Mouse (Mus musculus) neural tube, embryonic 11.5 days (tissue): ENCODE data around the gene C130032M10Rik. TPM values are rescaled to one million over a fixed set of nuclear protein-coding genes. Genes with fewer than 3 reads are reported as not detected.

Experiments
- polyA plus RNA-seq: library from polyadenylated mRNA; unstranded; fragments of >200 nt; fragmentation: Nextera tagmentation; extraction: Ambion mirVana; gene quantifications from 2 replicates; pipeline ENCODE4 v1.2.1, GENCODE M21; 2014

The C130032M10Rik gene
- polyA plus RNA-seq, 1 experiment from 2014 or later, result not detected

Other genes with a start within 250 kb of the C130032M10Rik start
- not detected in 2 replicates for gene Bcl2a1c, start 185.6 kb upstream of the C130032M10Rik start, polyA plus RNA-seq
- gene Crtap, start 125.0 kb upstream of the C130032M10Rik start, polyA plus RNA-seq, result 42.1 and 48.3 TPM in 2 replicates
- gene Glb1, start 114.6 kb upstream of the C130032M10Rik start, polyA plus RNA-seq, result 24.5 and 26.1 TPM in 2 replicates
- gene Tmppe, start 114.6 kb upstream of the C130032M10Rik start, polyA plus RNA-seq, result 3.4 and 4.7 TPM in 2 replicates
- 0.08 TPM in 1 of 2 replicates, not detected in the other for gene Ccr4, start 10.8 kb upstream of the C130032M10Rik start, polyA plus RNA-seq
- gene Trim71, start 48.7 kb downstream of the C130032M10Rik start, polyA plus RNA-seq, result 2.1 and 2.2 TPM in 2 replicates
- gene Cnot10, start 124.5 kb downstream of the C130032M10Rik start, polyA plus RNA-seq, result 68.0 and 68.5 TPM in 2 replicates
- 94.0 and 97.3 TPM in 2 replicates for gene Dync1li1, start 173.1 kb downstream of the C130032M10Rik start, polyA plus RNA-seq
- gene Cmtm6, start 215.4 kb downstream of the C130032M10Rik start, polyA plus RNA-seq, result 24.1 and 25.7 TPM in 2 replicates